Mouse (Mus musculus) CD4-positive helper T cell, adult 2 months (primary cell): Measurements from ENCODE around the gene Rab34.
A peak's percentile ranks its signal among the peaks of the same experiment; 100 is the strongest.

Experiments used
- DNase-seq: peaks from one replicate; pipeline ENCODE4 v3.0.0-alpha.2; 2012; ENCODE audit warnings: low read depth, missing footprints, low spot score

The Rab34 gene

GRCm38 (mm10) chr11:78213086-78213817 is 25.0 kb downstream of the Rab34 start:
- peak; percentile 26 for DNase-seq

GRCm38 (mm10) chr11:78215709-78216317 is 27.6 kb downstream of the Rab34 start:
- DNase-seq, result peak; percentile 54

- DNase-seq, result no peak
Observed at GRCm38 (mm10) chr11:78223586-78223985, 35.4 kb downstream of the Rab34 start.

- DNase-seq, result no peak
Observed at GRCm38 (mm10) chr11:78231518-78231917, 43.3 kb downstream of the Rab34 start.

- no peak for DNase-seq
Observed at GRCm38 (mm10) chr11:78240193-78240857, 52.1 kb downstream of the Rab34 start.
